Mouse (Mus musculus) CH12.LX (cell line): ENCODE measurements around the gene Spin1. TPM values are rescaled to one million over a fixed set of nuclear protein-coding genes. Genes with fewer than 3 reads are reported as not detected.

ENCODE experiments used
- DNase-seq: peaks from one replicate; pipeline ENCODE4 v3.0.0-alpha.2; 2013; ENCODE audit errors: extremely low read depth
- H3K27ac ChIP-seq: 2 replicates; pipeline ENCODE4 v1.5.1; 2012; ENCODE audit warnings: low read depth, mild to moderate bottlenecking, control low read depth, moderate library complexity; ENCODE audit not compliant: insufficient read depth
- H3K27me3 ChIP-seq: replicated peaks from 2 replicates; pipeline ENCODE3; 2012; ENCODE audit warnings: inconsistent platforms
- H3K36me3 ChIP-seq, 2 experiments: replicated peaks in 1 of 2; 2 replicates each; pipeline versions ENCODE3 to v1.6.1; 2012; ENCODE audit warnings: inconsistent platforms in 1 of 2, low read length in 1 of 2, mild to moderate bottlenecking in 1 of 2, mixed read lengths in 1 of 2, moderate library complexity in 1 of 2; ENCODE audit not compliant: control insufficient read depth in 1 of 2, insufficient read depth in 1 of 2
- H3K4me1 ChIP-seq, 2 experiments: 2 replicates each; pipeline ENCODE4 v1.6.1; 2012; ENCODE audit warnings: inconsistent platforms in 1 of 2, moderate library complexity in 1 of 2; ENCODE audit not compliant: insufficient read depth in 2 of 2, control insufficient read depth in 1 of 2
- H3K4me2 ChIP-seq: 2 replicates; pipeline ENCODE4 v1.6.1; 2012; ENCODE audit warnings: low read depth, mild to moderate bottlenecking, control low read depth; ENCODE audit not compliant: poor library complexity, insufficient read depth, severe bottlenecking
- H3K4me3 ChIP-seq, 3 experiments: fragments of 150-350 bp in 1 of 3; sonication (generic) in 1 of 3; replicated peaks in 1 of 3; 2 replicates each; pipeline versions ENCODE3 to v1.5.1; 2011 to 2012; ENCODE audit warnings: low read depth in 2 of 3, low read length in 2 of 3, mild to moderate bottlenecking in 2 of 3, moderate library complexity in 2 of 3, control low read depth in 1 of 3, improper control_type of control experiment in 1 of 3, inconsistent platforms in 1 of 3, mixed read lengths in 1 of 3; ENCODE audit not compliant: poor library complexity in 1 of 3
- H3K79me2 ChIP-seq: replicated peaks from 2 replicates; pipeline ENCODE4 v1.6.1; 2012; ENCODE audit warnings: mild to moderate bottlenecking, moderate library complexity; ENCODE audit not compliant: control insufficient read depth, poor library complexity, insufficient read depth, severe bottlenecking; ENCODE audit errors: extremely low read depth
- H3K9ac ChIP-seq: 2 replicates; pipeline ENCODE4 v1.6.1; 2012; ENCODE audit warnings: low read depth, mild to moderate bottlenecking, control low read depth, moderate library complexity; ENCODE audit not compliant: insufficient read depth
- H3K9me3 ChIP-seq: replicated peaks from 2 replicates; pipeline ENCODE3; 2012; ENCODE audit warnings: low read length, inconsistent platforms, mixed read lengths
- BHLHE40 ChIP-seq: IDR thresholded peaks from 2 replicates; pipeline ENCODE4 v1.6.1; 2011; ENCODE audit warnings: mild to moderate bottlenecking, low read depth, low read length, improper control_type of control experiment
- CTCF ChIP-seq, 2 experiments: IDR thresholded peaks in 1 of 2; conservative IDR thresholded peaks in 1 of 2; 2 replicates each; pipeline ENCODE4 v1.5.1; 2011 to 2012; ENCODE audit warnings: low read depth in 2 of 2, low read length in 2 of 2, improper control_type of control experiment in 1 of 2, inconsistent platforms in 1 of 2, mild to moderate bottlenecking in 1 of 2, moderate library complexity in 1 of 2
- ELF1 ChIP-seq: IDR thresholded peaks from 2 replicates; pipeline ENCODE4 v1.6.1; 2014; ENCODE audit warnings: low read depth, mild to moderate bottlenecking, inconsistent platforms, low read length, improper control_type of control experiment
- GABPA ChIP-seq: IDR thresholded peaks from 2 replicates; pipeline ENCODE4 v1.6.1; 2012; ENCODE audit warnings: low read depth, low read length, improper control_type of control experiment, inconsistent platforms; ENCODE audit not compliant: insufficient replicate concordance
- HCFC1 ChIP-seq: IDR thresholded peaks from 2 replicates; pipeline ENCODE4 v1.6.1; 2012; ENCODE audit warnings: low read depth, mild to moderate bottlenecking, inconsistent platforms, low read length, improper control_type of control experiment
- IRF4 ChIP-seq: IDR thresholded peaks from 2 replicates; pipeline ENCODE4 v1.6.1; 2014; ENCODE audit warnings: low read depth, mild to moderate bottlenecking, inconsistent platforms, low read length, improper control_type of control experiment
- KAT2A ChIP-seq: IDR thresholded peaks from 2 replicates; pipeline ENCODE4 v1.6.1; 2012; ENCODE audit warnings: low read length, improper control_type of control experiment, inconsistent platforms; ENCODE audit not compliant: insufficient replicate concordance
- MAZ ChIP-seq: IDR thresholded peaks from 2 replicates; pipeline ENCODE4 v1.6.1; 2012; ENCODE audit warnings: low read depth, mild to moderate bottlenecking, inconsistent platforms, low read length, improper control_type of control experiment, moderate library complexity
- MEF2A ChIP-seq: IDR thresholded peaks from 2 replicates; pipeline ENCODE4 v1.6.1; 2014; ENCODE audit warnings: low read depth, mild to moderate bottlenecking, inconsistent platforms, low read length, improper control_type of control experiment, borderline replicate concordance
- NRF1 ChIP-seq: IDR thresholded peaks from 2 replicates; pipeline ENCODE4 v1.6.1; 2014; ENCODE audit warnings: low read depth, mild to moderate bottlenecking, inconsistent platforms, low read length, improper control_type of control experiment, moderate library complexity
- SIN3A ChIP-seq: IDR thresholded peaks from 2 replicates; pipeline ENCODE4 v1.6.1; 2012; ENCODE audit warnings: low read length, improper control_type of control experiment, inconsistent platforms
- TCF12 ChIP-seq: IDR thresholded peaks from 2 replicates; pipeline ENCODE4 v1.6.1; 2014; ENCODE audit warnings: low read depth, mild to moderate bottlenecking, inconsistent platforms, low read length, improper control_type of control experiment
- ZNF384 ChIP-seq: IDR thresholded peaks from 2 replicates; pipeline ENCODE4 v1.6.1; 2012; ENCODE audit warnings: low read depth, low read length, improper control_type of control experiment, inconsistent platforms
- dilution Hi-C: fragments of 300-500 bp; cut with MboI; formaldehyde crosslinking; loops from 2 replicates; pipeline ENCODE4 v1.14.3; 2020; ENCODE audit warnings: low sequenced_read_pairs; ENCODE audit not compliant: extremely low pct_unique_long_range_greater_than_20kb, extremely low pct_ligation_motif_present
- in situ Hi-C: fragments of 300-500 bp; cut with MboI; formaldehyde crosslinking; loops from 3 replicates; pipeline ENCODE4 v1.14.3; 2019; ENCODE audit warnings: low sequenced_read_pairs, low pct_ligation_motif_present, low pct_unique_long_range_greater_than_20kb, mixed read lengths
- polyA plus RNA-seq: library from polyadenylated mRNA; unstranded; fragments of >175 nt; gene quantifications from 2 replicates; pipeline ENCODE4 v1.2.1, GENCODE M21; 2012; ENCODE audit warnings: low read depth; ENCODE audit not compliant: insufficient read length
- total RNA-seq, 2 experiments: library from RNA; depleted of rRNA; stranded (reverse); fragments of 300-350 nt in 1 of 2; fragments of >200 nt in 1 of 2; gene quantifications; 2 replicates each; pipeline ENCODE4 v1.2.3; 2012 to 2014

The Spin1 gene
- total and polyA plus RNA-seq, 3 experiments: 15.2 to 37.8 (median 25.4) TPM

DNA sequence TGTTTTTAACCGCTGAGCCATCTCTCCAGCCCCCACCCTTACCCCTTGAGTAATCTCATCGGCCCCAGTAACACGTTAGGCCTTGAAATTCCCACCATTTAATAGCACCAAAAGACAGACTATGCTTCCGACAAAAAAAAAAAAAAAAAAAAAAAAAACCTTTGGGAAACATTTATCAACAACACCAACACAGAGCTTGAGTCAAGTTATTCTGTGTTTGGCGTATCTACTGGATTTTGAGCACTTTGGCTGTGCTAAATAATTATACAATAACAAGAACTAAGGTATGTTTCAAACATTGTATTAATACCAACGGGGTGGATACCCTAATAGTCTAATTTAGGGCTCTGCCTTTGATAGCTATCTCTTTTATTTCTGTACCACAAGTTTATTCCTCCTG, 4.0 kb upstream of the Spin1 start:
- Histone ChIP-seq H3K4me1 (peaks cover 0 to 28% of the 10 kb centered on the region in 2 experiments; a peak in 2 of 4 replicates), H3K9me3 (no peaks in the 10 kb centered on the region), H3K27me3 (peaks cover 2% of the 10 kb centered on the region), H3K4me2 (peak overlapping the region; percentile 24; the same call in 1 of the 2 replicates), H3K27ac (no peak overlapping the region), H3K79me2 (peaks cover 6% of the 10 kb centered on the region), H3K9ac (no peak overlapping the region; the same call in 1 of the 2 replicates), H3K36me3 (no peaks in the 10 kb centered on the region), H3K4me3 (peak overlapping the region in 2 of 3 experiments; percentile 40 to 49)
- in situ Hi-C loops: no loop called here
- dilution Hi-C loops: no loop called here
- TF ChIP-seq GABPA (no peak), ZNF384 (peak; percentile 54; the same call in 1 of the 2 replicates)
- TF ChIP-seq, all 38 proteins: peak for 1
- no peak for DNase-seq

DNA sequence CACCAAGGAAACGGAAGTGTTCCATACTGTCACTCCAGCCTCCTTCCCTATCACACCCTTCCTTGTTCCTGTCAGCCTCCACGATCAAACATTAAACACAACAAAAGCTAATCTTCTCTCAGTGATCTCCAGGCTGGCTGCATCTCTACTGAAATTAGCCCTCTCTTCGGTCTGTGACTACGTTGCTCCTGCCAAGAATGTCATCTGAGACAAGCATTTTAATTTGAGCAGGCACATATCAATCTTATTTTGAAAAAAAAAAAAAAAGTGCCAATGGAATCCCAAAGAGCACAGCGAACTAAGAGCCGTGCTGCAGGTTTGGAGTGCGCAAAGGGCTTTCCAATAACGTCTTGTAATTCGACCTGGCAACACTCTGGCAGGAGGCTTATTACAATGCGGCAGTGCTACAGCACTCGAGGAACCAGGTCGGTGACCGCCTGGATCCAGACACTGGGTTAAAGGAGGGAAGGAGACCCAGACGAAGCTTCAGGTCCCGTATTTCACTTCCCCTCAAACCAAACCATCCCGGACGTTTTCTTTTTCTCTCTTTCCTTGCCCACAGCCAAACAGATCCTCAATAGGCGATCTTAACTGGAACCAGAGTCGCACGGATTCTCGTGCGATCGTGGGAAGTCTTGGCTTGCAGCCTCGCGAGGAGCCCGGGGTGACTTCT, 984 bp upstream of the Spin1 start:
- H3K27ac ChIP-seq: no peak overlapping the region
- H3K79me2 ChIP-seq: peaks cover 34% of the 10 kb centered on the region
- peaks cover 0 to 20% of the 10 kb centered on the region in 2 experiments for H3K36me3 ChIP-seq
- H3K4me3 ChIP-seq: peak overlapping the region; percentile 57 to 80 (median 73)
- H3K9ac ChIP-seq: peak overlapping the region; percentile 6
- in situ Hi-C loops: no loop called here
- no peak for DNase-seq
- peaks cover 2% of the 10 kb centered on the region for H3K27me3 ChIP-seq
- TF ChIP-seq MEF2A (no peak), ZNF384 (peak; percentile 7; the same call in 1 of the 2 replicates)
- dilution Hi-C loops: no loop called here
- H3K9me3 ChIP-seq: peaks cover 19% of the 10 kb centered on the region
- peaks cover 0 to 36% of the 10 kb centered on the region in 2 experiments; a peak in 2 of 4 replicates for H3K4me1 ChIP-seq
- peak overlapping the region; percentile 79 for H3K4me2 ChIP-seq

DNA sequence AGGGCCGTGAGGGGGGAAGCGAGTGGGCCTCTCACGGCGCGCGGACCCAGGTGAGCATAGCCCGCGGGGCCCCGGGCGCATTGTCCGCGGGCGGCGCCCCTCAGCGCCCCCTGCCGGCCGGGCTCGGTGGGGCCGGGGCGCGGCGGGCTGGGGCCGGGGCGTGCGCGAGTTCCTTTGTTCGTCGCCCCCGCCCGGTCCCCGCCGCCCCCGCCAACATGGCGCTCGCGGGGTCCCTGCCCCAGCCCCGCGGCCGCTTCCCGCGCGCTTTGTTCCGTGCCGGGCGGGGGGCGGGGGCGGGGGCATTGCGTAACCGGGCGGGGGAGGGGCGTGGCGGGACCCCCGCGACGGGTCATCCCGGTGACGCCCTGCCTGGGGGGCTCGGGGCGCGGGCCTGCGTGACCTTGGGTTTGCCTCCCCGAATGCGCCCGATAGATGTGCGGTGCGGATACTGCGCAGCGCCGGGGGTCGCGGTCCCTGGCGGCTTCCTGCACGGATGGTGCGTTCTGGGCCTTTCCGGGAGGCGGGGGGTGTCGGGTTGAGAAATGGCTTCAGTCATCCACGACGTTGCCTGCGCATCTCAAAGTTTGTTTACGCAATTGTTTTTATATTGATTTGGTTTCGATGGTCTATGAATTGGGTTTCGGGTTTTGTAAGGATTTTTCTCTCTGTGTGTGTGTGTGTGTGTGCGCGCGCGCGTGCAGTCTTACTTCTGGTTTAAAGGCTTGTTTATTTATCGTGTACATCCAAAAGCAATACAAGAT, 516 bp downstream of the Spin1 start:
- Histone ChIP-seq H3K27ac (peak overlapping the region; percentile 50; the same call in 1 of the 2 replicates), H3K4me3 (peak overlapping the region; percentile 80 to 93 (median 90)), H3K4me2 (peak overlapping the region; percentile 46), H3K9ac (peak overlapping the region; percentile 93), H3K27me3 (peaks cover 2% of the 10 kb centered on the region), H3K9me3 (peaks cover 23% of the 10 kb centered on the region), H3K79me2 (peaks cover 47% of the 10 kb centered on the region), H3K36me3 (peaks cover 0 to 28% of the 10 kb centered on the region in 2 experiments)
- in situ Hi-C loops (no loop called here), dilution Hi-C loops (no loop called here)
- peak; percentile 45 for DNase-seq
- no peak for TF ChIP-seq KAT2A
- peak; percentile 44; the same call in 1 of the 2 replicates for TF ChIP-seq TCF12
- TF ChIP-seq MAZ: 0 out of 2 replicates have a peak, but pooled peaks have one; percentile 14
- peak; percentile 35; the same call in 1 of the 2 replicates for TF ChIP-seq HCFC1
- TF ChIP-seq SIN3A: peak; percentile 50; the same call in 1 of the 2 replicates
- TF ChIP-seq NRF1: peak; percentile 36
- TF ChIP-seq CTCF (conservative IDR thresholded peaks at IDR 0.05 in 1 of 2, IDR thresholded peaks at IDR 0.05 in 1 of 2; ENCODE audit: low read depth in 2 of 2, low read length in 2 of 2): peak in 1 of 2 experiments; percentile 55; a peak in 2 of 4 replicates
- peak; percentile 36; the same call in 1 of the 2 replicates for TF ChIP-seq ELF1
- no peak for TF ChIP-seq IRF4
- peak; percentile 52; the same call in 1 of the 2 replicates for TF ChIP-seq BHLHE40
- TF ChIP-seq, all 38 proteins: peak for 8
- H3K4me1 ChIP-seq: peaks cover 0 to 47% of the 10 kb centered on the region in 2 experiments; a peak in 2 of 4 replicates
